Mouse (Mus musculus): ENCODE measurements around the gene Tnfaip1.
"Not testable (repeated sequence)": the region's sequence is repeated elsewhere in the genome, so short reads cannot be mapped to it uniquely, and the experiment has no call there.

Gene Tnfaip1

GRCm38 (mm10) chr11:78536690-78537084 is 555 bp upstream of the Tnfaip1 start:
- no peak for DNase-seq (ENCODE audit: low read depth, low spot score)

- DNase-seq (ENCODE audit: low read depth, low spot score) = peak; percentile 20
Measured at GRCm38 (mm10) chr11:78535376-78536079, 604 bp downstream of the Tnfaip1 start.

GRCm38 (mm10) chr11:78534516-78534915 is 1.6 kb downstream of the Tnfaip1 start:
- no peak for DNase-seq (ENCODE audit: low read depth, low spot score)

GRCm38 (mm10) chr11:78531515-78531914 is 4.6 kb downstream of the Tnfaip1 start:
- not testable (repeated sequence) for DNase-seq (ENCODE audit: low read depth, low spot score)

GRCm38 (mm10) chr11:78531046-78531445 is 5.1 kb downstream of the Tnfaip1 start:
- DNase-seq (ENCODE audit: low read depth, low spot score) = no peak

GRCm38 (mm10) chr11:78530001-78530400 is 6.1 kb downstream of the Tnfaip1 start:
- DNase-seq (ENCODE audit: low read depth, low spot score) = no peak

GRCm38 (mm10) chr11:78528714-78529113 is 7.4 kb downstream of the Tnfaip1 start:
- no peak for DNase-seq (ENCODE audit: low read depth, low spot score)

GRCm38 (mm10) chr11:78524838-78525237 is 11.3 kb downstream of the Tnfaip1 start:
- no peak for DNase-seq (ENCODE audit: low read depth, low spot score)

- no peak for DNase-seq (ENCODE audit: low read depth, low spot score)
Measured at GRCm38 (mm10) chr11:78523241-78523955, 12.7 kb downstream of the Tnfaip1 start.

GRCm38 (mm10) chr11:78522481-78522997 is 13.6 kb downstream of the Tnfaip1 start:
- no peak for DNase-seq (ENCODE audit: low read depth, low spot score)

- DNase-seq (ENCODE audit: low read depth, low spot score) = no peak
Measured at GRCm38 (mm10) chr11:78521880-78522279, 14.3 kb downstream of the Tnfaip1 start.

- no peak for DNase-seq (ENCODE audit: low read depth, low spot score)
Measured at GRCm38 (mm10) chr11:78518931-78519330, 17.2 kb downstream of the Tnfaip1 start.

- no peak for DNase-seq (ENCODE audit: low read depth, low spot score)
Measured at GRCm38 (mm10) chr11:78515549-78516325, 20.4 kb downstream of the Tnfaip1 start.

- no peak for DNase-seq (ENCODE audit: low read depth, low spot score)
Measured at GRCm38 (mm10) chr11:78513106-78513790, 22.9 kb downstream of the Tnfaip1 start.

- DNase-seq (ENCODE audit: low read depth, low spot score) = peak; percentile 65
Measured at GRCm38 (mm10) chr11:78512025-78512957, 23.8 kb downstream of the Tnfaip1 start, which contains the start of the genes Tmem199 and Poldip2. Gene Tmem199, minus strand, starts transcription at chr11:78512172. Gene Poldip2, plus strand, starts transcription at chr11:78512193.

- DNase-seq (ENCODE audit: low read depth, low spot score) = no peak
Measured at GRCm38 (mm10) chr11:78509148-78509547, 27.0 kb downstream of the Tnfaip1 start.

GRCm38 (mm10) chr11:78505430-78505829 is 30.7 kb downstream of the Tnfaip1 start:
- no peak for DNase-seq (ENCODE audit: low read depth, low spot score)

- no peak for DNase-seq (ENCODE audit: low read depth, low spot score)
Measured at GRCm38 (mm10) chr11:78502909-78503650, 33.1 kb downstream of the Tnfaip1 start, which contains the start of gene Sebox. Gene Sebox, plus strand, starts transcription at chr11:78503447.

GRCm38 (mm10) chr11:78501529-78501928 is 34.6 kb downstream of the Tnfaip1 start:
- DNase-seq (ENCODE audit: low read depth, low spot score) = no peak
